Mouse (Mus musculus) liver, embryonic 12.5 days (tissue): Measurements from ENCODE around the gene Glmp. TPM values are rescaled to one million over a fixed set of nuclear protein-coding genes. Genes with fewer than 3 reads are reported as not detected.

Experiments used
- ATAC-seq: fragments of 200-750 bp; cut with Nextera tagmentation; 2 replicates; pipeline ENCODE4 v1.8.0; 2017; ENCODE audit warnings: moderate number of reproducible peaks, mild to moderate bottlenecking, moderate library complexity
- H3K27ac ChIP-seq: fragments of 300-500 bp; sonication (generic); 2 replicates; pipeline ENCODE4 v1.5.1; 2016; ENCODE audit warnings: mild to moderate bottlenecking
- H3K27me3 ChIP-seq: fragments of 300-500 bp; sonication (generic); replicated peaks from 2 replicates; pipeline ENCODE4 v1.6.1; 2016; ENCODE audit warnings: mild to moderate bottlenecking, moderate library complexity
- H3K36me3 ChIP-seq: fragments of 300-500 bp; sonication (generic); 2 replicates; pipeline ENCODE4 v1.6.1; 2016; ENCODE audit warnings: mild to moderate bottlenecking, moderate library complexity
- H3K4me1 ChIP-seq: fragments of 300-500 bp; sonication (generic); 2 replicates; pipeline ENCODE4 v1.6.1; 2016
- H3K4me2 ChIP-seq: fragments of 300-500 bp; sonication (generic); 2 replicates; pipeline ENCODE4 v1.6.1; 2016; ENCODE audit warnings: mild to moderate bottlenecking, moderate library complexity
- H3K4me3 ChIP-seq: fragments of 300-500 bp; sonication (generic); 2 replicates; pipeline ENCODE4 v1.5.1; 2016; ENCODE audit warnings: mild to moderate bottlenecking, moderate library complexity
- H3K9ac ChIP-seq: fragments of 300-500 bp; sonication (generic); 2 replicates; pipeline ENCODE4 v1.6.1; 2016; ENCODE audit warnings: mild to moderate bottlenecking, moderate library complexity
- H3K9me3 ChIP-seq: fragments of 300-500 bp; sonication (generic); replicated peaks from 2 replicates; pipeline ENCODE4 v1.6.1; 2016; ENCODE audit warnings: mild to moderate bottlenecking, moderate library complexity
- WGBS: fragments of 180-500 bp; shearing (Covaris S2); methylation state at CpG from one replicate; pipeline ENCODE4 v1.1.7; 2016; ENCODE audit not compliant: insufficient replicate concordance; 5-methylcytosine and 5-hydroxymethylcytosine counted together
- polyA plus RNA-seq: library from polyadenylated mRNA; unstranded; fragments of >200 nt; fragmentation: Nextera tagmentation; extraction: Ambion mirVana; gene quantifications from 2 replicates; pipeline ENCODE4 v1.2.1, GENCODE M21; 2016

The Glmp gene
- polyA plus RNA-seq, 1 experiment from 2014 or later, result 96.4 TPM

- Histone ChIP-seq H3K36me3 (peaks cover 29% of the 10 kb centered on the region), H3K4me1 (peaks cover 27% of the 10 kb centered on the region), H3K9ac (peak overlapping the region; percentile 71), H3K9me3 (no peaks in the 10 kb centered on the region), H3K27me3 (no peaks in the 10 kb centered on the region), H3K27ac (peak overlapping the region; percentile 94), H3K4me3 (peak overlapping the region; percentile 72), H3K4me2 (peak overlapping the region; percentile 76)
- no peak for ATAC-seq
- WGBS, result under 1% methylated on average over 12 of the region's 12 CpGs
Measured at GRCm38 (mm10) chr3:88296110-88296560, 28.7 kb upstream of the Glmp start.

GRCm38 (mm10) chr3:88296561-88297318 lies 28.1 kb upstream of the Glmp start, which contains the start of the genes Tsacc and Cct3:
Gene Tsacc, minus strand, starts transcription at chr3:88296999.
Gene Cct3, plus strand, starts transcription at chr3:88297116.
- Histone ChIP-seq H3K27me3 (no peaks in the 10 kb centered on the region), H3K4me1 (peaks cover 27% of the 10 kb centered on the region), H3K9me3 (no peaks in the 10 kb centered on the region), H3K9ac (peak within 1 kb of the TSS; percentile 80), H3K27ac (peak within 1 kb of the TSS; percentile 94), H3K4me3 (peak within 1 kb of the TSS; percentile 72), H3K36me3 (peaks cover 35% of the 10 kb centered on the region), H3K4me2 (peak within 1 kb of the TSS; percentile 79)
- under 1% methylated on average over 44 of the region's 44 CpGs for WGBS
- peak; percentile 97 for ATAC-seq

GRCm38 (mm10) chr3:88297321-88297851 lies 27.4 kb upstream of the Glmp start:
- Histone ChIP-seq H3K27ac (peak overlapping the region; percentile 94), H3K9me3 (no peaks in the 10 kb centered on the region), H3K36me3 (peaks cover 41% of the 10 kb centered on the region), H3K4me2 (peak overlapping the region; percentile 79), H3K4me3 (peak overlapping the region; percentile 72), H3K9ac (peak overlapping the region; percentile 80), H3K27me3 (no peaks in the 10 kb centered on the region), H3K4me1 (peaks cover 27% of the 10 kb centered on the region)
- WGBS, result under 1% methylated on average over 30 of the region's 30 CpGs
- no peak for ATAC-seq

- H3K9ac ChIP-seq, result no peak overlapping the region
- WGBS, result 23% methylated on average over 1 of the region's 1 CpGs
- peaks cover 58% of the 10 kb centered on the region for H3K36me3 ChIP-seq
- peak overlapping the region; percentile 72; the same call in 1 of the 2 replicates for H3K4me3 ChIP-seq
- H3K27ac ChIP-seq, result no peak overlapping the region
- H3K4me1 ChIP-seq, result peaks cover 27% of the 10 kb centered on the region
- H3K4me2 ChIP-seq, result peak overlapping the region; percentile 79
- H3K27me3 ChIP-seq, result no peaks in the 10 kb centered on the region
- ATAC-seq, result no peak
- no peaks in the 10 kb centered on the region for H3K9me3 ChIP-seq
Measured at GRCm38 (mm10) chr3:88299172-88299571, 25.7 kb upstream of the Glmp start.

- H3K4me2 ChIP-seq, result no peak overlapping the region
- peaks cover 48% of the 10 kb centered on the region for H3K36me3 ChIP-seq
- peaks cover 23% of the 10 kb centered on the region for H3K4me1 ChIP-seq
- H3K9ac ChIP-seq, result no peak overlapping the region
- H3K9me3 ChIP-seq, result no peaks in the 10 kb centered on the region
- no peak overlapping the region for H3K4me3 ChIP-seq
- peaks cover 6% of the 10 kb centered on the region; the same call in 1 of the 2 replicates for H3K27me3 ChIP-seq
- no peak for ATAC-seq
- no peak overlapping the region for H3K27ac ChIP-seq
- 63% methylated on average over 5 of the region's 5 CpGs for WGBS
Measured at GRCm38 (mm10) chr3:88328956-88329355, 4.1 kb downstream of the Glmp start.

- Histone ChIP-seq H3K36me3 (peaks cover 44% of the 10 kb centered on the region), H3K9me3 (no peaks in the 10 kb centered on the region), H3K27ac (no peak overlapping the region), H3K4me3 (no peak overlapping the region), H3K9ac (no peak overlapping the region), H3K27me3 (peaks cover 6% of the 10 kb centered on the region; the same call in 1 of the 2 replicates), H3K4me1 (peaks cover 25% of the 10 kb centered on the region), H3K4me2 (no peak overlapping the region)
- no peak for ATAC-seq
- WGBS, result 8% methylated on average over 2 of the region's 2 CpGs
Measured at GRCm38 (mm10) chr3:88331282-88331681, 6.5 kb downstream of the Glmp start.

GRCm38 (mm10) chr3:88334029-88334658 lies 9.3 kb downstream of the Glmp start:
- Histone ChIP-seq H3K27me3 (peaks cover 6% of the 10 kb centered on the region; the same call in 1 of the 2 replicates), H3K4me1 (peaks cover 47% of the 10 kb centered on the region), H3K9me3 (no peaks in the 10 kb centered on the region), H3K9ac (peak overlapping the region; percentile 89), H3K4me2 (peak overlapping the region; percentile 81), H3K27ac (peak overlapping the region; percentile 96), H3K4me3 (peak overlapping the region; percentile 80), H3K36me3 (peaks cover 23% of the 10 kb centered on the region)
- WGBS, result 53% methylated on average over 12 of the region's 12 CpGs
- ATAC-seq, result peak; percentile 33; the same call in 1 of the 2 replicates

- WGBS, result 16% methylated on average over 3 of the region's 3 CpGs
- Histone ChIP-seq H3K4me1 (peaks cover 55% of the 10 kb centered on the region), H3K36me3 (peaks cover 15% of the 10 kb centered on the region), H3K4me2 (peak overlapping the region; percentile 81), H3K9me3 (no peaks in the 10 kb centered on the region), H3K4me3 (peak overlapping the region; percentile 80), H3K27ac (peak overlapping the region; percentile 96), H3K27me3 (peaks cover 6% of the 10 kb centered on the region; the same call in 1 of the 2 replicates), H3K9ac (peak overlapping the region; percentile 89)
- ATAC-seq, result no peak
Measured at GRCm38 (mm10) chr3:88334902-88335435, 10.1 kb downstream of the Glmp start.

- no peaks in the 10 kb centered on the region for H3K9me3 ChIP-seq
- ATAC-seq, result peak; percentile 35
- H3K36me3 ChIP-seq, result peaks cover 13% of the 10 kb centered on the region
- WGBS, result under 1% methylated on average over 27 of the region's 27 CpGs
- peaks cover 6% of the 10 kb centered on the region; the same call in 1 of the 2 replicates for H3K27me3 ChIP-seq
- H3K4me2 ChIP-seq, result peak overlapping the region; percentile 81
- H3K4me1 ChIP-seq, result peaks cover 58% of the 10 kb centered on the region
- H3K27ac ChIP-seq, result peak overlapping the region; percentile 96
- H3K9ac ChIP-seq, result peak overlapping the region; percentile 89
- H3K4me3 ChIP-seq, result peak overlapping the region; percentile 80
Measured at GRCm38 (mm10) chr3:88335436-88336053, 10.7 kb downstream of the Glmp start.

- Histone ChIP-seq H3K27ac (peak within 1 kb of the TSS; percentile 96), H3K27me3 (peaks cover 6% of the 10 kb centered on the region; the same call in 1 of the 2 replicates), H3K4me1 (peaks cover 66% of the 10 kb centered on the region), H3K9ac (peak within 1 kb of the TSS; percentile 89), H3K36me3 (peaks cover 18% of the 10 kb centered on the region), H3K4me2 (peak within 1 kb of the TSS; percentile 81), H3K4me3 (peak within 1 kb of the TSS; percentile 80), H3K9me3 (no peaks in the 10 kb centered on the region)
- peak; percentile 88 for ATAC-seq
- 1% methylated on average over 56 of the region's 66 CpGs for WGBS
Measured at GRCm38 (mm10) chr3:88336058-88337013, 11.5 kb downstream of the Glmp start, which contains the start of the genes Tmem79 and Smg5. Gene Tmem79, minus strand, starts transcription at chr3:88336148. Gene Smg5, plus strand, starts transcription at chr3:88336260.
